Mouse (Mus musculus) limb, embryonic 14.5 days (tissue): Measurements from ENCODE around the gene Gtf3c4. TPM values are rescaled to one million over a fixed set of nuclear protein-coding genes. Genes with fewer than 3 reads are reported as not detected.

ENCODE experiments used
- ATAC-seq: fragments of 200-750 bp; cut with Nextera tagmentation; 2 replicates; pipeline ENCODE4 v1.8.0; 2017; ENCODE audit warnings: low read depth, moderate number of reproducible peaks, moderate TSS enrichment; ENCODE audit not compliant: low FRiP score
- DNase-seq: peaks from one replicate; pipeline ENCODE4 v3.0.0-alpha.2; 2015; ENCODE audit warnings: low spot score
- H3K27ac ChIP-seq: fragments of 300-500 bp; sonication (generic); replicated peaks from 2 replicates; pipeline ENCODE4 v1.5.1; 2014; ENCODE audit warnings: low read depth, mild to moderate bottlenecking, low read length, moderate library complexity, mixed read lengths
- H3K27me3 ChIP-seq: fragments of 300-500 bp; sonication (generic); 2 replicates; pipeline ENCODE4 v1.6.1; 2014; ENCODE audit warnings: low read length, mixed read lengths; ENCODE audit not compliant: control insufficient read depth, insufficient read depth
- H3K36me3 ChIP-seq: fragments of 300-500 bp; sonication (generic); 2 replicates; pipeline ENCODE4 v1.6.1; 2014; ENCODE audit warnings: mild to moderate bottlenecking, low read length, moderate library complexity, mixed read lengths; ENCODE audit not compliant: control insufficient read depth, insufficient read depth
- H3K4me1 ChIP-seq: fragments of 300-500 bp; sonication (generic); 2 replicates; pipeline ENCODE4 v1.6.1; 2014; ENCODE audit warnings: antibody characterized with exemption, low read length, mixed read lengths; ENCODE audit not compliant: control insufficient read depth, insufficient read depth
- H3K4me2 ChIP-seq: fragments of 300-500 bp; sonication (generic); replicated peaks from 2 replicates; pipeline ENCODE4 v1.6.1; 2014; ENCODE audit warnings: low read depth, mild to moderate bottlenecking, low read length, moderate library complexity; ENCODE audit not compliant: severe bottlenecking
- H3K4me3 ChIP-seq: fragments of 300-500 bp; sonication (generic); replicated peaks from 2 replicates; pipeline ENCODE4 v1.5.1; 2014; ENCODE audit warnings: low read length
- H3K9ac ChIP-seq: fragments of 300-500 bp; sonication (generic); 2 replicates; pipeline ENCODE4 v1.6.1; 2014; ENCODE audit warnings: mild to moderate bottlenecking, low read depth, low read length, moderate library complexity; ENCODE audit not compliant: severe bottlenecking
- H3K9me3 ChIP-seq: fragments of 300-500 bp; sonication (generic); 2 replicates; pipeline ENCODE4 v1.6.1; 2016; ENCODE audit warnings: low read length; ENCODE audit not compliant: control insufficient read depth
- POLR2A ChIP-seq: fragments of 200-500 bp; IDR thresholded peaks from 2 replicates; pipeline ENCODE4 v1.8.0; 2012; ENCODE audit warnings: inconsistent platforms, mild to moderate bottlenecking, moderate library complexity, borderline replicate concordance; ENCODE audit not compliant: insufficient read depth, insufficient read length; ENCODE audit errors: extremely low read depth
- WGBS: fragments of 180-500 bp; shearing (Covaris S2); extraction: QIAGEN DNeasy Blood & Tissue Kit; methylation state at CpG from one replicate; pipeline ENCODE4 v1.1.7; 2014; 5-methylcytosine and 5-hydroxymethylcytosine counted together
- polyA plus RNA-seq, 2 experiments: library from polyadenylated mRNA; depleted of rRNA in 1 of 2; stranded (reverse) in 1 of 2; unstranded in 1 of 2; fragments of >200 nt; fragmentation: Nextera tagmentation in 1 of 2; extraction: Ambion mirVana in 1 of 2; gene quantifications; 2 replicates each; pipeline versions ENCODE4 v1.2.1 to v1.2.3; 2012 to 2014

Gtf3c4 gene
- polyA plus RNA-seq, 2 experiments = 16.2 to 20.9 TPM

DNA sequence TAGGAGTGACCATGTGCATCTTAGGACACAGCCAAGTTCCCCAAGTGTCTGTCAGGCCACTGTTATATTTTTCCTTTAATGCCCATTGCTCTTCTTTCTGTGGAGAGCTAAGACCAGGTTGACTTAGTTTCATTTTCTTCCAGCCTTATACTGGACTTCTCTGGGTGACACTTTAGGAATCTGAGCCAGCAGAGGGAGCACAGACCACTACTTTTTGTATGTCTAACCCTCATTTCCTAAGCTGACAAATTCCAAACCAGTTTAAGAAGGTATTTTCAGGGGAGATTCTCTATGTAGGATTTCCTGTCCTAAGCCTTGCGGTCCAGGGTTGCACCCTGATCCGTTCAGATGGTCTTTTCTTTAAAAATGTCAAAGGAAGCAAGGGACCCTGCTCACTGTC, 15.6 kb upstream of the Gtf3c4 start:
- ATAC-seq = no peak
- H3K36me3 ChIP-seq = peaks cover 53% of the 10 kb centered on the region
- 93% methylated on average over 2 of the region's 2 CpGs for WGBS

GRCm38 (mm10) chr2:28852594-28852993, 12.4 kb upstream of the Gtf3c4 start:
- TF ChIP-seq POLR2A = no peak
- ATAC-seq (no peak), DNase-seq (no peak)
- no peaks in the 10 kb centered on the region for H3K27me3 ChIP-seq
- no peak overlapping the region for H3K4me3 ChIP-seq
- no peak overlapping the region for H3K9ac ChIP-seq
- H3K4me2 ChIP-seq = no peak overlapping the region
- 90% methylated on average over 3 of the region's 3 CpGs for WGBS
- H3K9me3 ChIP-seq = no peaks in the 10 kb centered on the region
- H3K36me3 ChIP-seq = peaks cover 61% of the 10 kb centered on the region
- no peak overlapping the region for H3K27ac ChIP-seq
- no peaks in the 10 kb centered on the region for H3K4me1 ChIP-seq

More for the DNA sequence above, 15.6 kb upstream of the Gtf3c4 start:
- Histone ChIP-seq H3K9ac (no peak overlapping the region), H3K27me3 (no peaks in the 10 kb centered on the region), H3K27ac (no peak overlapping the region), H3K4me2 (no peak overlapping the region), H3K4me3 (no peak overlapping the region), H3K9me3 (no peaks in the 10 kb centered on the region), H3K4me1 (no peaks in the 10 kb centered on the region)
- no peak for TF ChIP-seq POLR2A
- DNase-seq = no peak

DNA sequence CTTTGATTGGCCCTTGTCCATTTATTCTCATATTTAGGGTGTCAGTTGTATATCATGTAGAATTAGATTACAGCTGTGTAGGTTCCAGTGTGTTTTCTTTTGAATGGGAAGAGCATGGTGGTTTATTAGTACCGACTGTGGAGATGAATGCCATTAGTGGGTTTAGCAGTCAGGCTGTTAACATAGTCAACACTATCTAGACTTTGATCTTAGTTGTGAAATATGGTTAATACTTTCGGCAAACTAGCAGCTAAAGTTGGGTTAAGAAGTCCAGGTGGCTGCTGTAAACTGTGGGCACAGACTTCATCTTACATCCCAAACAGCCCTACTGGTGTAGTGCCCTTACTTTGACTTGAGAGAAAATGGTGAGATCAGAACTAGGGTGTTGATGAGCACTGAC, 8.7 kb upstream of the Gtf3c4 start:
- no peak overlapping the region for H3K9ac ChIP-seq
- no peak overlapping the region for H3K27ac ChIP-seq
- no peaks in the 10 kb centered on the region for H3K27me3 ChIP-seq
- no peaks in the 10 kb centered on the region for H3K4me1 ChIP-seq
- 89% methylated on average over 2 of the region's 2 CpGs for WGBS
- no peak overlapping the region for H3K4me3 ChIP-seq
- TF ChIP-seq POLR2A = no peak
- H3K9me3 ChIP-seq = no peaks in the 10 kb centered on the region
- ATAC-seq = no peak
- no peak overlapping the region for H3K4me2 ChIP-seq
- no peak for DNase-seq
- H3K36me3 ChIP-seq = peaks cover 69% of the 10 kb centered on the region

DNA sequence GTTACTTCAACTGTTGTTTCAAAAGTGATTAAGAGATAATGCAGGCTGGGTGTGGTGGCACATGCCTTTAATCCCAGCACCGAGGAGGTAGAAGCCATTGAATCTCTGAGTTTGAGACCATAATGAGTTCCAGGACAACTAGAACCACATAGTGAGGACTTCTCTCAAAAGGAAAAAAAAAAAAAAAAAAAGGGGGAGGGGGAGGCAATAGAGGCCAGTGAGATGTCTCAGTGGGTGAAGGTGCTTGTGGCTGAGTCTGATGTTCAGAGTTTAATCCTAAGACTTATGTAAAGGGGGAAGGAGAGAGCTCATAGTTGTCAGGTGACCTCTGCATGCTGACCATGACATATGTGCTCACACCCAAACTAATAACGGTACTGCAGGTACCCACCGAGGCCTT, 1.9 kb upstream of the Gtf3c4 start:
- Histone ChIP-seq H3K4me1 (peaks cover 22% of the 10 kb centered on the region), H3K27me3 (no peaks in the 10 kb centered on the region), H3K4me2 (peak overlapping the region; percentile 87), H3K9me3 (no peaks in the 10 kb centered on the region), H3K36me3 (peaks cover 22% of the 10 kb centered on the region), H3K4me3 (peak overlapping the region; percentile 94; the same call in 1 of the 2 replicates), H3K27ac (no peak overlapping the region), H3K9ac (no peak overlapping the region)
- ATAC-seq = no peak
- WGBS = 75% methylated on average over 3 of the region's 3 CpGs
- TF ChIP-seq POLR2A = no peak
- no peak for DNase-seq

GRCm38 (mm10) chr2:28839501-28840221, 499 bp downstream of the Gtf3c4 start:
- Histone ChIP-seq H3K9me3 (no peaks in the 10 kb centered on the region), H3K4me1 (peaks cover 27% of the 10 kb centered on the region), H3K4me3 (peak overlapping the region; percentile 94), H3K4me2 (peak overlapping the region; percentile 95), H3K27me3 (no peaks in the 10 kb centered on the region), H3K36me3 (peaks cover 7% of the 10 kb centered on the region), H3K9ac (peak overlapping the region; percentile 89), H3K27ac (peak overlapping the region; percentile 77)
- DNase-seq = no peak
- peak; percentile 48 for ATAC-seq
- WGBS = under 1% methylated on average over 34 of the region's 53 CpGs
- TF ChIP-seq POLR2A = no peak
